Mouse (Mus musculus): Measurements from ENCODE around the gene Csrp3.

DNA sequence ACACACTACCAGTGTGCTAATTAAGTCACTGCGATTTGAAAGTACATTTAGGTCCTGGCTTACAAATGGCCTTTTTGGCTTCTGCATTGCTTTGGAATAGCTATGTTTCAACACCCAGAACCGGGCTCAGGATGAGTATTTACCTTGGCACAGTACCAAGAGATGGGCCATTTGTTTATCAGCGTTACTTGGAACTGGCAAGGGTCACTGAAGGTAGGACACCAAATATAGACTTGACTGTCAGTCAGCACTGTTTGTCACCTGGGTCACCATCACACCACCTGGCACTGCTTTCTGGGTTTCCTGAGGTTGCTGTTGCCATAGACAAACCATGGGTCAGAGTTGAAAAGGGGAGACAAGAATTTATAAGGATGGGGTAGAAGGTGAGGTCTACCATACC is 5.5 kb downstream of the Csrp3 start:
- TF ChIP-seq CTCF (IDR thresholded peaks at IDR 0.05; ENCODE audit: low read depth, low read length) (no peak), POLR2A (IDR thresholded peaks at IDR 0.05; ENCODE audit: extremely low read depth, insufficient read depth, low read length) (no peak)

Data from liver, adult 2 months (tissue).